Mouse (Mus musculus): ENCODE measurements around the gene Poc1a. TPM values are rescaled to one million over a fixed set of nuclear protein-coding genes. Genes with fewer than 3 reads are reported as not detected.

The Poc1a gene
- total RNA-seq, 2 experiments from 2014 or later = 12.5 to 15.4 TPM

- peak; percentile 84 to 96 for DNase-seq (ENCODE audit: low spot score in 2 of 2)
These were observed 19.4 kb downstream of the Poc1a start for GRCm38 (mm10) chr9:106300176-106300803.

- DNase-seq (ENCODE audit: low spot score in 2 of 2) = no peak
These were observed 20.1 kb downstream of the Poc1a start for GRCm38 (mm10) chr9:106300949-106301348.

- DNase-seq (ENCODE audit: low spot score in 2 of 2) = no peak
These were observed 20.7 kb downstream of the Poc1a start for GRCm38 (mm10) chr9:106301446-106302080.

GRCm38 (mm10) chr9:106302446-106303150 lies 21.7 kb downstream of the Poc1a start:
- no peak for DNase-seq (ENCODE audit: low spot score in 2 of 2)

- DNase-seq (ENCODE audit: low spot score in 2 of 2) = no peak
These were observed 22.6 kb downstream of the Poc1a start for GRCm38 (mm10) chr9:106303460-106303960.

GRCm38 (mm10) chr9:106305228-106305627 lies 24.4 kb downstream of the Poc1a start:
- no peak for DNase-seq (ENCODE audit: low spot score in 2 of 2)

- peak in 1 of 2 experiments; percentile 92 for DNase-seq (ENCODE audit: low spot score in 2 of 2)
These were observed 25.9 kb downstream of the Poc1a start for GRCm38 (mm10) chr9:106306662-106307351.

GRCm38 (mm10) chr9:106308151-106308550 lies 27.3 kb downstream of the Poc1a start:
- DNase-seq (ENCODE audit: low spot score in 2 of 2) = no peak

GRCm38 (mm10) chr9:106308555-106308954 lies 27.7 kb downstream of the Poc1a start:
- DNase-seq (ENCODE audit: low spot score in 2 of 2) = no peak

- no peak for DNase-seq (ENCODE audit: low spot score in 2 of 2)
These were observed 28.1 kb downstream of the Poc1a start for GRCm38 (mm10) chr9:106308983-106309382.

- no peak for DNase-seq (ENCODE audit: low spot score in 2 of 2)
These were observed 29.0 kb downstream of the Poc1a start for GRCm38 (mm10) chr9:106309859-106310258.

- DNase-seq (ENCODE audit: low spot score in 2 of 2) = no peak
These were observed 30.8 kb downstream of the Poc1a start for GRCm38 (mm10) chr9:106311625-106312191.

GRCm38 (mm10) chr9:106312950-106313360 lies 32.1 kb downstream of the Poc1a start:
- no peak for DNase-seq (ENCODE audit: low spot score in 2 of 2)

- no peak for DNase-seq (ENCODE audit: low spot score in 2 of 2)
These were observed 33.3 kb downstream of the Poc1a start for GRCm38 (mm10) chr9:106314196-106314595.

- DNase-seq (ENCODE audit: low spot score in 2 of 2) = peak in 1 of 2 experiments; percentile 62
These were observed 37.2 kb downstream of the Poc1a start for GRCm38 (mm10) chr9:106318074-106318473.

- no peak for DNase-seq (ENCODE audit: low spot score in 2 of 2)
These were observed 38.2 kb downstream of the Poc1a start for GRCm38 (mm10) chr9:106319095-106319494.

GRCm38 (mm10) chr9:106322497-106322896 lies 41.6 kb downstream of the Poc1a start:
- no peak for DNase-seq (ENCODE audit: low spot score in 2 of 2)

- no peak for DNase-seq (ENCODE audit: low spot score in 2 of 2)
These were observed 45.4 kb downstream of the Poc1a start for GRCm38 (mm10) chr9:106326241-106326640.

- peak; percentile 58 to 77 for DNase-seq (ENCODE audit: low spot score in 2 of 2)
These were observed 46.4 kb downstream of the Poc1a start for GRCm38 (mm10) chr9:106327125-106327809.

GRCm38 (mm10) chr9:106328068-106328610 lies 47.3 kb downstream of the Poc1a start:
- no peak for DNase-seq (ENCODE audit: low spot score in 2 of 2)
